Mouse (Mus musculus) 416B (cell line): Measurements from ENCODE around the gene Rgma.

Experiments used
- DNase-seq: peaks from one replicate; pipeline ENCODE4 v3.0.0; 2011; ENCODE audit warnings: low read depth

The Rgma gene

GRCm38 (mm10) chr7:73371587-73372321 is 3.6 kb upstream of the Rgma start:
- no peak for DNase-seq

GRCm38 (mm10) chr7:73372352-73372970 is 2.8 kb upstream of the Rgma start:
- DNase-seq: no peak

- DNase-seq: no peak
Measured at GRCm38 (mm10) chr7:73374727-73375126, 582 bp upstream of the Rgma start.

GRCm38 (mm10) chr7:73376101-73377001 is 1.0 kb downstream of the Rgma start:
- DNase-seq: peak; percentile 59

- DNase-seq: no peak
Measured at GRCm38 (mm10) chr7:73377307-73377706, 2.0 kb downstream of the Rgma start.

GRCm38 (mm10) chr7:73378034-73378433 is 2.7 kb downstream of the Rgma start:
- DNase-seq: no peak

- no peak for DNase-seq
Measured at GRCm38 (mm10) chr7:73382843-73383242, 7.5 kb downstream of the Rgma start.

- no peak for DNase-seq
Measured at GRCm38 (mm10) chr7:73388866-73389265, 13.6 kb downstream of the Rgma start.

GRCm38 (mm10) chr7:73389419-73389818 is 14.1 kb downstream of the Rgma start:
- no peak for DNase-seq

GRCm38 (mm10) chr7:73389871-73390294 is 14.6 kb downstream of the Rgma start:
- DNase-seq: no peak

GRCm38 (mm10) chr7:73390426-73391001 is 15.2 kb downstream of the Rgma start:
- no peak for DNase-seq

GRCm38 (mm10) chr7:73391002-73391517 is 15.8 kb downstream of the Rgma start:
- DNase-seq: no peak

- DNase-seq: no peak
Measured at GRCm38 (mm10) chr7:73391518-73392321, 16.4 kb downstream of the Rgma start.

- no peak for DNase-seq
Measured at GRCm38 (mm10) chr7:73392359-73392758, 17.1 kb downstream of the Rgma start.

GRCm38 (mm10) chr7:73393307-73394012 is 18.2 kb downstream of the Rgma start:
- DNase-seq: no peak

- no peak for DNase-seq
Measured at GRCm38 (mm10) chr7:73394013-73394409, 18.7 kb downstream of the Rgma start.

- DNase-seq: no peak
Measured at GRCm38 (mm10) chr7:73398319-73398718, 23.0 kb downstream of the Rgma start.

- no peak for DNase-seq
Measured at GRCm38 (mm10) chr7:73398806-73399442, 23.6 kb downstream of the Rgma start.

- DNase-seq: peak; percentile 18
Measured at GRCm38 (mm10) chr7:73399501-73400044, 24.3 kb downstream of the Rgma start.
